Mouse (Mus musculus) stomach, postnatal 0 days (tissue): ENCODE data around the gene Qpctl. TPM values are rescaled to one million over a fixed set of nuclear protein-coding genes. Genes with fewer than 3 reads are reported as not detected.
A peak's percentile ranks its signal among the peaks of the same experiment; 100 is the strongest.

Experiments used
- ATAC-seq: fragments of 200-750 bp; cut with Nextera tagmentation; 2 replicates; pipeline ENCODE4 v1.8.0; 2017; ENCODE audit not compliant: low FRiP score, low TSS enrichment
- DNase-seq: peaks from one replicate; pipeline ENCODE4 v3.0.0-alpha.2; 2016; ENCODE audit warnings: low spot score
- H3K27ac ChIP-seq: fragments of 300-500 bp; sonication (generic); replicated peaks from 2 replicates; pipeline ENCODE4 v1.5.1; 2014; ENCODE audit warnings: mild to moderate bottlenecking, control low read depth
- H3K27me3 ChIP-seq: fragments of 300-500 bp; sonication (generic); 2 replicates; pipeline ENCODE4 v1.6.1; 2014; ENCODE audit warnings: low read length; ENCODE audit not compliant: control insufficient read depth, insufficient read depth
- H3K36me3 ChIP-seq: fragments of 300-500 bp; sonication (generic); 2 replicates; pipeline ENCODE4 v1.6.1; 2014; ENCODE audit warnings: low read length, mixed read lengths; ENCODE audit not compliant: control insufficient read depth, insufficient read depth
- H3K4me1 ChIP-seq: fragments of 300-500 bp; sonication (generic); replicated peaks from 2 replicates; pipeline ENCODE4 v1.6.1; 2014; ENCODE audit warnings: antibody characterized with exemption; ENCODE audit not compliant: control insufficient read depth, insufficient read depth
- H3K4me2 ChIP-seq: fragments of 300-500 bp; sonication (generic); replicated peaks from 2 replicates; pipeline ENCODE4 v1.6.1; 2014; ENCODE audit warnings: low read depth, mild to moderate bottlenecking, control low read depth, moderate library complexity
- H3K4me3 ChIP-seq: fragments of 300-500 bp; sonication (generic); 2 replicates; pipeline ENCODE4 v1.5.1; 2014; ENCODE audit warnings: low read depth, low read length, control low read depth
- H3K9ac ChIP-seq: fragments of 300-500 bp; sonication (generic); 2 replicates; pipeline ENCODE4 v1.6.1; 2014; ENCODE audit warnings: mild to moderate bottlenecking, low read length, control low read depth, mixed read lengths
- H3K9me3 ChIP-seq: fragments of 300-500 bp; sonication (generic); 2 replicates; pipeline ENCODE4 v1.6.1; 2016; ENCODE audit warnings: low read length; ENCODE audit not compliant: control insufficient read depth
- CTCF ChIP-seq: IDR thresholded peaks from 2 replicates; pipeline ENCODE4 v1.5.1; 2016; ENCODE audit warnings: antibody characterized with exemption, low read depth, mild to moderate bottlenecking, moderate library complexity
- EP300 ChIP-seq: optimal IDR thresholded peaks from 2 replicates; pipeline ENCODE3; 2016; ENCODE audit warnings: antibody characterized with exemption
- WGBS: fragments of 180-500 bp; shearing (Covaris S2); extraction: QIAGEN DNeasy Blood & Tissue Kit; methylation state at CpG from one replicate; pipeline ENCODE4 v1.1.7; 2014; 5-methylcytosine and 5-hydroxymethylcytosine counted together
- polyA plus RNA-seq: library from polyadenylated mRNA; unstranded; fragments of >200 nt; fragmentation: Nextera tagmentation; extraction: Ambion mirVana; gene quantifications from 2 replicates; pipeline ENCODE4 v1.2.1, GENCODE M21; 2015

Qpctl gene
- 11.3 and 11.8 TPM in 2 replicates for polyA plus RNA-seq

DNA sequence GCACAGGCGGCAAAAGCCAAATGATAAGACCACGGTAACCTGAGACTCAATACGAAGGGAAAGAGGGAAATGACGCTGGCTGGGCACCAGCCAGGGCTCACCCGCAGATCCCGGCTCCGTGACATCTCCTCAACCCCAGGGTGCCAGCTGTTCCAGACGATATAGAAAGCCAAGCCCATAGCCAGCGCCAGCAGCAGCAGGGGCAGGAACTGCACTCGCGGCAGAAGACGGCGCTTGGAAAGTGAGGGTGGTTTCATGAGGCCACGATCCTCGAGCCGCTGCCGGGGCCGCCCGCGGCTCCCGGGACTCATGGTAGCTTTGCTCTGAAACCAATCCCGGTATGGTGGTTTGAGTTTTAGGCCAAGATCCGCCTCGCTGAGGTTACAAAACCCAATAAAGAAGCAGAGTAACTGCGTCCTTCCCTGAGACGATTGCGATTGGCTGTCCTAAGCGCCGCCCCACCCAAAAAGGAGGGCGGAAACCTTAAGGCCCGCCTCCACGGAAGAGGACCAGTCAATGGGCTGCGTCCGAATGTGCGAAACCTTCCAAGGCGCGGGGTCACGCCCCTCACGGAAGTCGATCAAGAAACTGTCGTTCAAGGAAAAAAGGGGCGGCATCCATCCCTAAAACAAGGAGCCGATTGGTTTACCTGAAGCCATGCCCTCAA, at the start of gene Qpctl:
Gene Qpctl, minus strand, starts transcription at position 417 of the 667 bp plus-strand sequence.
- ATAC-seq: peak; percentile 97
- Histone ChIP-seq H3K27me3 (no peaks in the 10 kb centered on the region), H3K9me3 (no peaks in the 10 kb centered on the region), H3K4me3 (peak within 1 kb of the TSS; percentile 52), H3K4me1 (peaks cover 2% of the 10 kb centered on the region; the same call in 1 of the 2 replicates), H3K4me2 (peak within 1 kb of the TSS; percentile 79), H3K36me3 (no peaks in the 10 kb centered on the region), H3K9ac (peak within 1 kb of the TSS; percentile 56), H3K27ac (peak within 1 kb of the TSS; percentile 79)
- peak; percentile 98 for DNase-seq
- under 1% methylated on average over 43 of the region's 43 CpGs for WGBS
- TF ChIP-seq CTCF (no peak), EP300 (no peak)

DNA sequence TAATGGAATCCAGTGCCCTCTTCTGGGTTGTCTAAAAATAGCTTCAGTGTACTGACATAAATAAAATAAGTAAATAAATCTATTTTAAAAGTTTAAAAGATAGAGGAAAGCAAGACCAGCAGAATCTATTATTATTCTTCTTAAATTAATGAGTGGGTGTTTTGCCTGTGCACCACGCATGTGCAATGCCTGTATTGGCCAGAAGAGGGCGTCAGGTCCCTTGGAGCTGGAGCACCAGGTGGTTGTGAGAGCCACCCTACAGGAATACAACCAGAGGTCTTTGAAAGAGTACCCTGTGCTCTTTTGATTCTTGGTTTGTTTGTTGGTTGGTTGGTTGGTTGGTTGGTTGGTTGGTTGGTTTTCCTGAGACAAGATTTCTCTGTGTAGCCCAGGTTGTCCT, 48.9 kb upstream of the Qpctl start:
- no peaks in the 10 kb centered on the region for H3K9me3 ChIP-seq
- no peak overlapping the region for H3K4me3 ChIP-seq
- peaks cover 6% of the 10 kb centered on the region; the same call in 1 of the 2 replicates for H3K36me3 ChIP-seq
- TF ChIP-seq CTCF (peak; percentile 70), EP300 (no peak)
- no peaks in the 10 kb centered on the region for H3K27me3 ChIP-seq
- H3K9ac ChIP-seq: no peak overlapping the region
- no peak overlapping the region for H3K27ac ChIP-seq
- DNase-seq (peak; percentile 59), ATAC-seq (no peak)
- no peaks in the 10 kb centered on the region for H3K4me1 ChIP-seq
- 35% methylated on average over 2 of the region's 2 CpGs for WGBS
- H3K4me2 ChIP-seq: no peak overlapping the region

DNA sequence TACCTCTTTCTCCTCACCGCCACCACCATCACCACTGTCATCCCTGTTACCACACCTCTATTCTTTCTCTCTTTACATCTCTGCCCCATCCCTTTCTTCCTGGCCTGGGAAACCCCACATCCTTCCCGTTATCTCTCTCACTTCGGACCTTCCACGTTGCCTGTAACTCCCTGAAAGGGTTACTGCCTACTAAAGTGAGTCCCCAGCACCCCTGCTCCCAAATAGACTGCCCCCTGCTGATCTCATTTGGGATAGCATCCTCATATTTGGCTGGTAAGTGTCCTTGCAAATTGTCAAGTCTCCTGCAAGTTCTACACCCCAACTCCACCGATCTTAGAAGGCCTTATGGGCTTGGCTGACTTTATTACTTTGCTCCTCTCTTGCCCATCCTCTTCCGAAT, 47.6 kb upstream of the Qpctl start:
- Histone ChIP-seq H3K27ac (no peak overlapping the region), H3K4me3 (no peak overlapping the region), H3K36me3 (peaks cover 6% of the 10 kb centered on the region; the same call in 1 of the 2 replicates), H3K4me2 (no peak overlapping the region), H3K27me3 (no peaks in the 10 kb centered on the region), H3K4me1 (no peaks in the 10 kb centered on the region), H3K9ac (no peak overlapping the region), H3K9me3 (no peaks in the 10 kb centered on the region)
- DNase-seq (no peak), ATAC-seq (no peak)
- 57% methylated on average over 6 of the region's 6 CpGs for WGBS
- no peak for TF ChIP-seq EP300
- TF ChIP-seq CTCF: peak; percentile 74

DNA sequence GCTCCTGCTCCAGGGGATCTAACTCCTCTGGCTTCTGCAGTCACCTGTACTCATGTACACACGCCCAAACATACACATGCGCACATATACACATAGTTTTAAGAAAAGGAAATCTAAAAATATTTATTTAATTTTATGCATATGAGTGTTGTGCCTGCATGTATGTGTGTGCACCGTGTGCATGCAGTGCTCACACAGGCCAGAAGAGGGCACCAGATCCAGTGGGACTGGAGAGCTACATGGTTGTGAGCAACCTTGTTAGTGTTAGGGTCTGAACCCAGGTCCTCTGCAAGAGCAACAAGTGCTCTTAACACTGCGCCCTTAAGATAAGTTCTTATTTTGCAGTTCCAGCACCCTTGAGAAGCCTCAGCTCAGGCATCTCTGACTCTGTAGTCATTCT, 45.6 kb upstream of the Qpctl start:
- Histone ChIP-seq H3K36me3 (peaks cover 12% of the 10 kb centered on the region; the same call in 1 of the 2 replicates), H3K4me3 (no peak overlapping the region), H3K4me2 (no peak overlapping the region), H3K4me1 (no peaks in the 10 kb centered on the region), H3K9ac (no peak overlapping the region), H3K27ac (no peak overlapping the region), H3K27me3 (no peaks in the 10 kb centered on the region), H3K9me3 (no peaks in the 10 kb centered on the region)
- ATAC-seq (no peak), DNase-seq (no peak)
- 97% methylated on average over 4 of the region's 4 CpGs for WGBS
- TF ChIP-seq CTCF (peak; percentile 48), EP300 (no peak)

DNA sequence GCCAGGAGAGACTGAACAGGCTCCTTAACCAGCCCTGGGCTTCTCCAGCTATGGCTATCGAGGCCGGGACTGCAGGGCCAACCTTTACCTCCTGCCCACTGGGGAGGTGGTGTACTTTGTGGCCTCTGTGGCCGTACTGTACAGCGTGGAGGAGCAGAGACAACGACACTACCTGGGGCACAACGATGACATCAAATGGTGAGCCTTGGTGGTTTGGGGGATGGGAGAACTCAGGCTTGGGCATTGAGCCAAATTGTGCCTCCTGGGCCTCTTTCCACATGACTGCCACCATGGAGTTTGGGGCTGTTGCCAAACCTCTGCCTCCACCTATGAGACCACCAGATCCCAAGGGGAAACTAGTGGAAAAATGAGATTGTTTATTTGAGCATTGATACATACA, 35.7 kb upstream of the Qpctl start:
- Histone ChIP-seq H3K4me2 (no peak overlapping the region), H3K36me3 (no peaks in the 10 kb centered on the region; the same call in 1 of the 2 replicates), H3K4me1 (0 out of 2 replicates have a peak, but pooled peaks cover 2% of the 10 kb centered on the region), H3K9me3 (no peaks in the 10 kb centered on the region), H3K27me3 (no peaks in the 10 kb centered on the region), H3K4me3 (no peak overlapping the region), H3K27ac (0 out of 2 replicates have a peak overlapping the region, but pooled peaks have one; percentile 18), H3K9ac (no peak overlapping the region)
- TF ChIP-seq EP300 (no peak), CTCF (no peak)
- ATAC-seq (no peak), DNase-seq (no peak)
- 70% methylated on average over 6 of the region's 6 CpGs for WGBS

DNA sequence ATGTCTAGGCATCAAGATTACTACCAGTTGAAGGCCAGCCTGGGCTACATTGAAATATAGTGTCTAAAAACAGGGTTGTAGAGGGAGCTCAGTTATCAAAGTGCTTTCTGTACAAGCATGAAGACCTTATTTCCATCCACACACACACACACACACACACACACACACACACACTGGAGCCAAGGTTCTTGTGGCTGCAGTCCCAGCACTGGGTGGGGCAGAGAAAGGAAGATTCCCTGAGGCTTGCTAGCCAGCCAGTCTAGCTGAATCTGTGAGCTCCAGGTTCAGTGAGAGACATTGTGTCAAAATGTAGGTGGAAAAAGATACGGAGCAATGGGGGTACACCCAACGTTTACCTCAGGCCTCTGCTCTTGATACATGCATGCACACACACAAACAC, 35.2 kb upstream of the Qpctl start:
- WGBS: 70% methylated on average over 2 of the region's 2 CpGs

More for the DNA sequence above, 35.2 kb upstream of the Qpctl start:
- Histone ChIP-seq H3K27me3 (no peaks in the 10 kb centered on the region), H3K9me3 (no peaks in the 10 kb centered on the region), H3K36me3 (no peaks in the 10 kb centered on the region; the same call in 1 of the 2 replicates), H3K9ac (no peak overlapping the region), H3K4me2 (no peak overlapping the region), H3K4me3 (no peak overlapping the region), H3K27ac (0 out of 2 replicates have a peak overlapping the region, but pooled peaks have one; percentile 18), H3K4me1 (0 out of 2 replicates have a peak, but pooled peaks cover 2% of the 10 kb centered on the region)
- no peak for DNase-seq
- TF ChIP-seq EP300: no peak
- no peak for TF ChIP-seq CTCF
- ATAC-seq: no peak
